Mouse (Mus musculus) heart, adult 2 months (tissue): ENCODE results near the gene Tfb2m. TPM values are rescaled to one million over a fixed set of nuclear protein-coding genes. Genes with fewer than 3 reads are reported as not detected.
A peak's percentile ranks its signal among the peaks of the same experiment; 100 is the strongest.
"Not testable (repeated sequence)": the region's sequence is repeated elsewhere in the genome, so short reads cannot be mapped to it uniquely, and the experiment has no call there.

ENCODE experiments used
- DNase-seq, 2 experiments: peaks; one replicate each; pipeline ENCODE4 v3.0.0; 2021
- H3K27ac ChIP-seq: fragments of 200-600 bp; 2 replicates; pipeline ENCODE4 v1.8.1; 2022
- H3K27me3 ChIP-seq: fragments of 200-500 bp; 2 replicates; pipeline ENCODE4 v1.6.1; 2012; ENCODE audit warnings: mild to moderate bottlenecking, low read length, inconsistent platforms, mixed read lengths; ENCODE audit not compliant: control insufficient read depth, insufficient read depth
- H3K36me3 ChIP-seq: fragments of 200-500 bp; 2 replicates; pipeline ENCODE4 v1.6.1; 2012; ENCODE audit warnings: low read length, inconsistent platforms; ENCODE audit not compliant: control insufficient read depth, insufficient read depth
- H3K4me1 ChIP-seq: fragments of 200-500 bp; 2 replicates; pipeline ENCODE4 v1.6.1; 2011; ENCODE audit warnings: low read length; ENCODE audit not compliant: control insufficient read depth, insufficient read depth
- H3K4me3 ChIP-seq: fragments of 200-600 bp; 2 replicates; pipeline ENCODE4 v1.8.1; 2022
- H3K79me2 ChIP-seq: fragments of 200-500 bp; replicated peaks from 2 replicates; pipeline ENCODE4 v1.6.1; 2012; ENCODE audit warnings: mild to moderate bottlenecking, inconsistent platforms, low read length, moderate library complexity, mixed read lengths; ENCODE audit not compliant: control insufficient read depth, insufficient read depth
- H3K9ac ChIP-seq: fragments of 200-500 bp; 2 replicates; pipeline ENCODE4 v1.6.1; 2012; ENCODE audit warnings: low read depth, mild to moderate bottlenecking, control low read depth, inconsistent platforms, low read length, mixed read lengths
- CTCF ChIP-seq: fragments of 200-600 bp; IDR thresholded peaks from 2 replicates; pipeline ENCODE4 v1.8.1; 2022; ENCODE audit warnings: antibody characterized with exemption, mild to moderate bottlenecking, moderate library complexity
- EP300 ChIP-seq: fragments of 200-500 bp; IDR thresholded peaks from 2 replicates; pipeline ENCODE4 v1.6.1; 2011; ENCODE audit warnings: low read depth, low read length, control low read depth; ENCODE audit not compliant: insufficient read depth
- POLR2A ChIP-seq: fragments of 200-500 bp; IDR thresholded peaks from 2 replicates; pipeline ENCODE4 v1.6.1; 2011; ENCODE audit warnings: mild to moderate bottlenecking, low read depth, low read length, control low read depth; ENCODE audit not compliant: insufficient read depth
- WGBS: fragments of 180-500 bp; shearing (Covaris S2); methylation state at CpG from one replicate; pipeline ENCODE4 v1.1.7; 2018; 5-methylcytosine and 5-hydroxymethylcytosine counted together
- intact Hi-C: fragments of 180-260 bp; cut with DNase I; formaldehyde crosslinking; loops from one replicate; pipeline ENCODE4 v1.15.1; 2025
- long read RNA-seq: library from polyadenylated mRNA; stranded (forward); transcript quantifications from one replicate; pipeline ENCODE4 v2.0.0, GENCODE M21; 2021
- polyA plus RNA-seq: library from polyadenylated mRNA; depleted of rRNA; stranded (reverse); fragments of >200 nt; gene quantifications from 2 replicates; pipeline ENCODE4 v1.2.3, GENCODE M21; 2012; rRNA removed
- total RNA-seq, 2 experiments: library from RNA; stranded (reverse); gene quantifications; 2 replicates each; pipeline ENCODE4 v1.2.3; 2021

Gene Tfb2m
- total RNA-seq (10 to 100 TPM; 51.3 to 58.3 TPM), polyA plus RNA-seq (19.2 and 33.6 TPM in 2 replicates)
- long read RNA-seq, transcript Tfb2m-201 (8 exons, 2,449 nt) = major isoform, 44 of 50 reads
- long read RNA-seq, partial matches to known transcripts = 0 of 50 reads
- long read RNA-seq, other reads (novel, unspliced or antisense) = 6 of 50 reads

GRCm38 (mm10) chr1:179545768-179546550 lies at the start of gene Tfb2m, which contains the start of gene Cnst:
Gene Tfb2m, minus strand, starts transcription at chr1:179546267.
Gene Cnst, plus strand, starts transcription at chr1:179546370.
- peak within 1 kb of the TSS; percentile 88 for H3K4me3 ChIP-seq
- peak within 1 kb of the TSS; percentile 97 for H3K27ac ChIP-seq
- not testable (repeated sequence) for H3K27me3 ChIP-seq, H3K79me2 ChIP-seq
- under 1% methylated on average over 69 of the region's 69 CpGs for WGBS
- DNase-seq = peak; percentile 99
- peak; percentile 59; the same call in 1 of the 2 replicates for TF ChIP-seq POLR2A
- peak; percentile 85; the same call in 1 of the 2 replicates for TF ChIP-seq EP300
- H3K36me3 ChIP-seq = peaks cover 11% of the 10 kb centered on the region; the same call in 1 of the 2 replicates
- intact Hi-C loops = loop anchor here (2.0 to 5.0 kb wide), 4 partner anchors 29 to 79 kb away; no protein-coding TSS in a partner anchor
- H3K4me1 ChIP-seq = peaks cover 11% of the 10 kb centered on the region
- peak within 1 kb of the TSS; percentile 76 for H3K9ac ChIP-seq

DNA sequence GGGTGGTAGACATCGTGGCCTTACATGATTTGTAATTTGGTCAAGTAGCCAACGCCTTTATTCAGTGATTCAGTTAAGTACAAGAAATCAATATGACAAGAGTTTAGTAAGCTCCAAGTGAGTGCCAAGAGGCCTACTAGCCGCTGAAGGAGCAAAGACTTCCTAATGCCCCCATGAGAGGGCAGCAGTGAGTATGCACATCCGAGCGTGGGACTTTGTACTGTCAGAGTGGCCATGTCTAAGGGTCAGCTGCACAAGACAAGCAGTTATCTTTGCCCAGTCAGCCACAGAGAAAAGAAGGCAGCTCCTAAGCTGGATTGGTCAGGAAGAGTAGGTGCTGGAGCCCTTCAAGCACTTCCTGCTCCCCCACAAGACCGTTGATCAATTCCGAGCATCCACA lies 46.9 kb upstream of the Tfb2m start:
- H3K9ac ChIP-seq = no peak overlapping the region
- no peaks in the 10 kb centered on the region for H3K27me3 ChIP-seq
- peaks cover 4% of the 10 kb centered on the region for H3K79me2 ChIP-seq
- peaks cover 8% of the 10 kb centered on the region for H3K4me1 ChIP-seq
- H3K36me3 ChIP-seq = peaks cover 6% of the 10 kb centered on the region; the same call in 1 of the 2 replicates
- no peak for DNase-seq
- TF ChIP-seq POLR2A (no peak), CTCF (peak; percentile 67), EP300 (no peak)
- intact Hi-C loops = no loop called here
- 84% methylated on average over 7 of the region's 7 CpGs for WGBS
- no peak overlapping the region for H3K27ac ChIP-seq
- H3K4me3 ChIP-seq = no peak overlapping the region

DNA sequence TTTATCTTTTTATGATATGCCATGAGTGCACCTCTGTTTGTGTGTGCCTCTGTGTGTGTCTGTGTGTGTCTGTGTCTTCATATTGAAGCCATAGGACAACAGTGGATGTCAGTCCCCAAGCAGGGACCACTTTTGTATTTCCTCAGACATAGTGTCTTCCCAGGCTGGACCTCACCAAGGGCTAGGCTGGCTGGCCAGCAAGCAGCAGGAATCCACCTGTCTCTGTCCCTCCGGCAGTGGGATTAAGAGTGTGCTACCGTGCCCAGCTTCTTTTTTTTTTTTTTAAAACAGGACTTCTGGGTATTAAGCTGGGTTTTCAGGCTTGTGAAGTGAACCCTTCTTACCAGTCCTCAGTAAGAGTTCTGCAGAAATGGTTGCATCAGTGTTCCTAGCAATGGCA lies 46.1 kb upstream of the Tfb2m start:
- 94% methylated on average over 2 of the region's 2 CpGs for WGBS
- no peak for DNase-seq
- TF ChIP-seq CTCF (no peak), POLR2A (no peak), EP300 (no peak)
- H3K27me3 ChIP-seq = no peaks in the 10 kb centered on the region
- intact Hi-C loops = no loop called here
- peaks cover 10% of the 10 kb centered on the region for H3K4me1 ChIP-seq
- peaks cover 4% of the 10 kb centered on the region for H3K79me2 ChIP-seq
- no peak overlapping the region for H3K4me3 ChIP-seq
- no peak overlapping the region for H3K9ac ChIP-seq
- no peak overlapping the region for H3K27ac ChIP-seq
- H3K36me3 ChIP-seq = peaks cover 11% of the 10 kb centered on the region; the same call in 1 of the 2 replicates

- DNase-seq = no peak
- intact Hi-C loops = no loop called here
- no peaks in the 10 kb centered on the region for H3K27me3 ChIP-seq
- H3K36me3 ChIP-seq = peaks cover 15% of the 10 kb centered on the region; the same call in 1 of the 2 replicates
- no peak overlapping the region for H3K9ac ChIP-seq
- H3K27ac ChIP-seq = no peak overlapping the region
- no peak overlapping the region for H3K4me3 ChIP-seq
- TF ChIP-seq CTCF = no peak
- no peak for TF ChIP-seq POLR2A
- no peak for TF ChIP-seq EP300
- H3K79me2 ChIP-seq = peaks cover 4% of the 10 kb centered on the region
- WGBS = 64% methylated on average over 12 of the region's 12 CpGs
- H3K4me1 ChIP-seq = peaks cover 14% of the 10 kb centered on the region
Observed at GRCm38 (mm10) chr1:179591639-179592038, 45.6 kb upstream of the Tfb2m start.

GRCm38 (mm10) chr1:179588230-179588629 lies 42.2 kb upstream of the Tfb2m start:
- H3K9ac ChIP-seq = 0 out of 2 replicates have a peak overlapping the region, but pooled peaks have one; percentile 21
- peak overlapping the region; percentile 82 for H3K27ac ChIP-seq
- H3K79me2 ChIP-seq = peaks cover 4% of the 10 kb centered on the region
- no peaks in the 10 kb centered on the region for H3K27me3 ChIP-seq
- DNase-seq = peak in 1 of 2 experiments; percentile 54
- peaks cover 20% of the 10 kb centered on the region for H3K4me1 ChIP-seq
- peaks cover 21% of the 10 kb centered on the region; the same call in 1 of the 2 replicates for H3K36me3 ChIP-seq
- intact Hi-C loops = no loop called here
- TF ChIP-seq POLR2A = no peak
- no peak for TF ChIP-seq CTCF
- TF ChIP-seq EP300 = no peak
- no peak overlapping the region for H3K4me3 ChIP-seq
- 37% methylated on average over 4 of the region's 4 CpGs for WGBS
